In genomic region chr7:127333240-127333639, GRCm38 (mm10) we compare ENCODE assay signal across 12 mouse cellular contexts.
"Had no signal": no experiment of that assay in that cellular context is flagged by ENCODE, and none has a peak within 500 bp of the region (broad histone marks: within the 10 kb centered on the region; RNA-seq: fewer than 3 reads in every experiment).

No protein-coding gene starts in this region.

- DNase-seq: retina, postnatal 1 day; right cerebral cortex, adult 18-20 months; right cerebral cortex, postnatal 14 days; right cerebral cortex, postnatal 25 days; right cerebral cortex, postnatal 4 days; spleen, adult 18-20 months; thymus, adult 18-20 months; thymus, adult 2 months; thymus, postnatal 14 days; thymus, postnatal 25 days; thymus, postnatal 36 days; thymus, postnatal 4 days had no signal
